Comparison of ENCODE assay signal across 12 mouse cellular contexts in the genomic region with DNA sequence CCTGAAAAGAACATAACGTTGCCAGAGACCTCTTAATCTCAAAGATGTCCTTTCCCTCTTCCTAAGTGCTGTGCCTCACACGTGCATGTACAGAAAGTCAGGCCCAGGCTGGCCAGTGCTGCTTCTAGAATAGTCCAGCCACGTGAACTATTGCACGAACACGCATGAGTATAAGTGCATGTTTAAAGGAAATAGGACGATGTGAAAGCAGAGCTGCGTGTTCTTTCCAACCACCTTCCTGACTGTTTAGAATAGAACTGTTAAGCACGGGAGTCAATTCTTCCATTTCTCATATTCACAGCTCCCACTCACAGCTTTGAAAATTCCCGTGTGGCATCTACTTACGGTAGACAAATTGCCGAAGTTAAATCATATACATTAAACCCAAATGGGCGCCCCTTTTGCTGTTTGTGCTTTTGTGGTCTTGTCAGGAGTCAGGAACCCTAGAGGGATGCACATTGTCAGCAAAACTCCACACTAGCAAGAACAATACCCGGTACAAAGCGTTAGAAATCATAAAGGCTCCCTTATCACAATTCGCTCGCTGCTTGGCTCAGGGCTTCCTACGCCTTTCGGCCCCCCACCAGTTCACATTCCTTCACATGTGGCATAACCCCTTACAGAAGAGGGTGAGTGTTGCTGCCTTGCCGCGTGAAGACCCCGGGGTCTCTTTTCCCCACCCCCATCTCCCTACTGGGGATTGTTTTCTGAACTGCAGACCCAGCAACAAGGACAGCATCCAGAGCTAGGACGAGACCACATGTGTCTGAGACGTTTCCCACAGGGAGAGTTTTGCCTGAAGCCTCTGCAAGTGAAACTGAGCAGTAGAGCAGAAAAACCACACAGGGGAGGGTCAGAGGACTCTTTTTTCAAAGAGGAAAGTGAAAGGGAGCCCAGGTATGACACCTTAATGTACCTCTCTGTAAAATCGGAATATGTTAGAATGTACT. TPM values are rescaled to one million over a fixed set of nuclear protein-coding genes. Genes with fewer than 3 reads are reported as not detected.
DNase-seq lines count a peak whose midpoint lies in the region; ATAC-seq and TF ChIP-seq lines count a peak whose summit lies in the region.
"Had no signal": no experiment of that assay in that cellular context is flagged by ENCODE, and none has a peak within 500 bp of the region (broad histone marks: within the 10 kb centered on the region; RNA-seq: fewer than 3 reads in every experiment).

No protein-coding gene starts in this region.

- no peak overlapping the region for H3K27ac ChIP-seq in forebrain, embryonic 13.5 days
- no peak overlapping the region for H3K27ac ChIP-seq in forebrain, embryonic 11.5 days (ENCODE audit: low read depth, low read length)
- no peak overlapping the region for H3K27ac ChIP-seq in gastrocnemius, adult 2 months
- H3K27ac ChIP-seq: embryonic facial prominence, embryonic 12.5 days had no signal

- no peak overlapping the region for H3K9ac ChIP-seq in forebrain, embryonic 13.5 days
- H3K9ac ChIP-seq in forebrain, embryonic 11.5 days (ENCODE audit: low read length): no peak overlapping the region
- H3K9ac ChIP-seq: embryonic facial prominence, embryonic 12.5 days had no signal

- H3K27me3 ChIP-seq in forebrain, embryonic 13.5 days: no peaks in the 10 kb centered on the region
- no peaks in the 10 kb centered on the region for H3K27me3 ChIP-seq in forebrain, embryonic 11.5 days (ENCODE audit: control insufficient read depth, insufficient read depth, low read length)
- H3K27me3 ChIP-seq: embryonic facial prominence, embryonic 12.5 days had no signal

- no peaks in the 10 kb centered on the region for H3K9me3 ChIP-seq in forebrain, embryonic 13.5 days (replicated peaks)
- no peaks in the 10 kb centered on the region for H3K9me3 ChIP-seq in forebrain, embryonic 11.5 days (ENCODE audit: control insufficient read depth, low read length)
- H3K9me3 ChIP-seq: embryonic facial prominence, embryonic 12.5 days had no signal

- no peak for TF ChIP-seq CTCF in brain, embryonic 14.5 days (IDR thresholded peaks at IDR 0.05; ENCODE audit: borderline replicate concordance, extremely low read depth, insufficient read depth, insufficient read length)
- no peak for TF ChIP-seq CTCF in gastrocnemius, adult 2 months (IDR thresholded peaks at IDR 0.05)

- WGBS in forebrain, embryonic 13.5 days: 61% methylated on average over 24 of the region's 24 CpGs
- 70% methylated on average over 24 of the region's 24 CpGs for WGBS in forebrain, embryonic 11.5 days

- H3K36me3 ChIP-seq in forebrain, embryonic 13.5 days (ENCODE audit: poor library complexity, severe bottlenecking): no peaks in the 10 kb centered on the region
- no peaks in the 10 kb centered on the region for H3K36me3 ChIP-seq in forebrain, embryonic 11.5 days (ENCODE audit: control insufficient read depth, insufficient read depth, low read length)
- H3K36me3 ChIP-seq: embryonic facial prominence, embryonic 12.5 days had no signal

- no peak for ATAC-seq in forebrain, embryonic 13.5 days
- ATAC-seq in forebrain, embryonic 11.5 days (replicated peaks; ENCODE audit: low FRiP score): no peak

- intact Hi-C loops in left cerebral cortex, postnatal 4 days (cut with DNase I): no loop called here
- intact Hi-C loops in left cerebral cortex, postnatal 14 days (cut with DNase I): no loop called here
- intact Hi-C loops in gastrocnemius, adult 2 months (cut with DNase I): no loop called here

- TF ChIP-seq POLR2A in brain, embryonic 14.5 days (IDR thresholded peaks at IDR 0.05; ENCODE audit: borderline replicate concordance, extremely low read depth, insufficient read depth, insufficient read length, poor library complexity, severe bottlenecking): no peak

- no peak overlapping the region for H3K4me3 ChIP-seq in forebrain, embryonic 13.5 days
- H3K4me3 ChIP-seq in forebrain, embryonic 11.5 days (ENCODE audit: low read depth, low read length): no peak overlapping the region
- H3K4me3 ChIP-seq in gastrocnemius, adult 2 months: no peak overlapping the region
- H3K4me3 ChIP-seq: embryonic facial prominence, embryonic 12.5 days had no signal

- DNase-seq in forebrain, embryonic 11.5 days (ENCODE audit: low spot score): no peak
- peak; percentile 4 to 18 for DNase-seq in left cerebral cortex, adult 18-20 months (ENCODE audit: low spot score in 2 of 2)
- no peak for DNase-seq in left cerebral cortex, postnatal 4 days
- peak; percentile 20 for DNase-seq in brain, embryonic 14.5 days (ENCODE audit: low read depth)
- DNase-seq in left cerebral cortex, postnatal 14 days (ENCODE audit: low spot score in 2 of 2): peak; percentile 11 to 28
- DNase-seq in gastrocnemius, adult 2 months: no peak
- DNase-seq in gastrocnemius, postnatal 10 days: no peak
- DNase-seq: B cell, adult 2 months; heart, postnatal 4 days; lung, postnatal 36 days had no signal

- 0 out of 2 replicates have a peak overlapping the region, but pooled peaks have one; percentile 14 for H3K4me2 ChIP-seq in forebrain, embryonic 13.5 days
- H3K4me2 ChIP-seq in forebrain, embryonic 11.5 days (ENCODE audit: low read depth, low read length, severe bottlenecking): no peak overlapping the region
- H3K4me2 ChIP-seq: embryonic facial prominence, embryonic 12.5 days had no signal

- 0 out of 2 replicates have a peak, but pooled peaks cover 4% of the 10 kb centered on the region for H3K4me1 ChIP-seq in forebrain, embryonic 13.5 days
- H3K4me1 ChIP-seq in forebrain, embryonic 11.5 days (replicated peaks; ENCODE audit: control insufficient read depth, insufficient read depth, low read length): no peaks in the 10 kb centered on the region

RNA-seq across cellular contexts. Expression of gene Cttnbp2, which starts 33.1 kb away (rescaled TPM):
- 50.4 and 59.1 TPM in 2 replicates for polyA plus RNA-seq in forebrain, embryonic 13.5 days (2015; fragmentation: Nextera tagmentation; extraction: Ambion mirVana)
- polyA plus RNA-seq in forebrain, embryonic 11.5 days (2014; fragmentation: Nextera tagmentation; extraction: Ambion mirVana): 15.7 and 21.7 TPM in 2 replicates
- 100 to 1,000 TPM; 147 to 151 TPM for total RNA-seq in left cerebral cortex, adult 18-20 months (2021)
- total RNA-seq in left cerebral cortex, postnatal 4 days (2021): 100 to 1,000 TPM; 120 to 131 TPM
- 42.2 TPM in 2 replicates for polyA plus RNA-seq in brain, embryonic 14.5 days (2012; rRNA removed)
- total RNA-seq in left cerebral cortex, postnatal 14 days (2021): 100 to 1,000 TPM; 133 to 135 TPM
- total RNA-seq in gastrocnemius, adult 2 months (2021): under 1 TPM; 0.54 to 0.86 TPM
- 1 to 10 TPM; 4.0 to 4.6 TPM for total RNA-seq in gastrocnemius, postnatal 10 days (2021)

Comparison
In these comparisons a context has a peak if more than half of its experiments do, and no peak if none do; other contexts are left out.
1. DNase-seq: peak in left cerebral cortex, adult 18-20 months (2 of 2), brain, embryonic 14.5 days (single experiment) and left cerebral cortex, postnatal 14 days (2 of 2); none in forebrain, embryonic 11.5 days (single experiment), left cerebral cortex, postnatal 4 days (single experiment), gastrocnemius, adult 2 months (single experiment) and gastrocnemius, postnatal 10 days (single experiment).
2. RNA of gene Cttnbp2, which starts 33.1 kb away (total RNA-seq): 147 to 151 TPM in left cerebral cortex, adult 18-20 months, 133 to 135 TPM in left cerebral cortex, postnatal 14 days and 120 to 131 TPM in left cerebral cortex, postnatal 4 days; 4.0 to 4.6 TPM in gastrocnemius, postnatal 10 days and 0.54 to 0.86 TPM in gastrocnemius, adult 2 months; every median in the first group is over 10 times any median in the second.